Mouse (Mus musculus): ENCODE results near the gene Cdh23.

GRCm38 (mm10) chr10:60341528-60341927 lies 354.8 kb downstream of the Cdh23 start:
- TF ChIP-seq POLR2A (IDR thresholded peaks at IDR 0.05; ENCODE audit: insufficient read depth, low read depth, low read length): no peak
- no peak for TF ChIP-seq CTCF (IDR thresholded peaks at IDR 0.05)
- no peak for TF ChIP-seq EP300 (IDR thresholded peaks at IDR 0.05; ENCODE audit: insufficient read depth, low read depth, low read length)

Measured in heart, adult 2 months (tissue).